Mouse (Mus musculus): ENCODE results near the gene Col19a1.

- TF ChIP-seq CTCF (IDR thresholded peaks at IDR 0.05; ENCODE audit: borderline replicate concordance, control insufficient read depth, extremely low read depth, insufficient read depth, low read length, poor library complexity): no peak
- TF ChIP-seq POLR2A (IDR thresholded peaks at IDR 0.05; ENCODE audit: control insufficient read depth, extremely low read depth, insufficient read depth, low read length, poor library complexity): no peak
These were observed 149.8 kb downstream of the Col19a1 start for GRCm38 (mm10) chr1:24437425-24437824.

All from thymus, adult 2 months (tissue).